8 mouse cellular contexts compared by ENCODE assay signal in the genomic region with DNA sequence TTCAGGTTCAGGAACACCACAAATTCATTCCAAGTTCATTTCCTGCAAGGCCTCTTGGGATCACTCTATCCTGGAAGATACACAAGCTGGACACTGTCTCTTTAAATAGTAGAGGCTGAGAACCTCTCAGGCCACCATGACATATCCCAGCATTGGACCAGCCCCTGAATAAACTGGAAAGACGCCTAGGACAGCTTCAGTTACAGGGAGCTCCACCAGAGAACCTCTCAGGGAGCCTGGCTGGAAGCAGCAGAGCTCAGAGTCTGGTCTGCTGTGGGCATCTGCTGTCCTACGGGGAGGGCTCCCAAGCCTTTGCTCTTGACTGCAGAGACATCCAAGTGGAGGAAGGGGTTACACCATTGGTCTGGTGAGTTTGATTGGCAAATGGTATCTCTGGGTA. TPM values are rescaled to one million over a fixed set of nuclear protein-coding genes. Genes with fewer than 3 reads are reported as not detected.
A peak's percentile ranks its signal among the peaks of the same experiment; 100 is the strongest.
DNase-seq lines count a peak whose midpoint lies in the region; ATAC-seq and TF ChIP-seq lines count a peak whose summit lies in the region.

A gene (plus strand): TSS at position 199 of the 400 bp plus-strand sequence.

- WGBS in forebrain, embryonic 14.5 days: 71% methylated on average over 2 of the region's 2 CpGs
- WGBS in liver, embryonic 11.5 days: 71% methylated on average over 2 of the region's 2 CpGs

- H3K4me1 ChIP-seq in testis, adult 2 months (ENCODE audit: control insufficient read depth, insufficient read depth, low read length): peaks cover 6% of the 10 kb centered on the region; the same call in 1 of the 2 replicates
- peaks cover 13% of the 10 kb centered on the region for H3K4me1 ChIP-seq in forebrain, embryonic 14.5 days (ENCODE audit: control insufficient read depth, insufficient read depth, low read length)
- H3K4me1 ChIP-seq in liver, embryonic 11.5 days (replicated peaks; ENCODE audit: control insufficient read depth, insufficient read depth, low read length): peaks cover 5% of the 10 kb centered on the region; the same call in 1 of the 2 replicates

- peak within 1 kb of the TSS; percentile 59 for H3K27ac ChIP-seq in testis, adult 2 months (ENCODE audit: control insufficient read depth, insufficient read depth, low read depth, low read length)
- H3K27ac ChIP-seq in forebrain, embryonic 14.5 days (ENCODE audit: low read depth, low read length): no peak within 1 kb of the TSS
- no peak within 1 kb of the TSS for H3K27ac ChIP-seq in liver, embryonic 11.5 days (ENCODE audit: low read depth, low read length)

- no peak within 1 kb of the TSS for H3K9ac ChIP-seq in forebrain, embryonic 14.5 days (ENCODE audit: low read length)
- H3K9ac ChIP-seq in liver, embryonic 11.5 days (ENCODE audit: low read depth, low read length): no peak within 1 kb of the TSS

- ATAC-seq in forebrain, embryonic 14.5 days: no peak
- ATAC-seq in liver, embryonic 11.5 days (replicated peaks; ENCODE audit: low FRiP score): no peak
- ATAC-seq in megakaryocyte progenitor cell, adult 5-6 weeks (replicated peaks; ENCODE audit: poor library complexity): no peak

- H3K4me3 ChIP-seq in testis, adult 2 months (ENCODE audit: control insufficient read depth, low read depth, low read length): peak within 1 kb of the TSS; percentile 28; the same call in 1 of the 2 replicates
- H3K4me3 ChIP-seq in forebrain, embryonic 14.5 days (ENCODE audit: low read depth, low read length): no peak within 1 kb of the TSS
- no peak within 1 kb of the TSS for H3K4me3 ChIP-seq in liver, embryonic 11.5 days (ENCODE audit: low read depth, low read length)

- no peak for TF ChIP-seq POLR2A in testis, adult 2 months (IDR thresholded peaks at IDR 0.05; ENCODE audit: control insufficient read depth, low read depth, low read length)

- no peak within 1 kb of the TSS for H3K4me2 ChIP-seq in forebrain, embryonic 14.5 days (ENCODE audit: low read length)
- H3K4me2 ChIP-seq in liver, embryonic 11.5 days: no peak within 1 kb of the TSS

- H3K36me3 ChIP-seq in testis, adult 2 months (ENCODE audit: control insufficient read depth, insufficient read depth, low read length): no peaks in the 10 kb centered on the region
- H3K36me3 ChIP-seq in forebrain, embryonic 14.5 days (ENCODE audit: control insufficient read depth, insufficient read depth, low read length): no peaks in the 10 kb centered on the region
- no peaks in the 10 kb centered on the region for H3K36me3 ChIP-seq in liver, embryonic 11.5 days (ENCODE audit: control insufficient read depth, insufficient read depth, low read length)

- no peak for TF ChIP-seq CTCF in testis, adult 2 months (IDR thresholded peaks at IDR 0.05; ENCODE audit: control insufficient read depth, insufficient read depth, insufficient replicate concordance, low read depth, low read length)

- H3K9me3 ChIP-seq in forebrain, embryonic 14.5 days (replicated peaks; ENCODE audit: control insufficient read depth, low read length): no peaks in the 10 kb centered on the region
- no peaks in the 10 kb centered on the region for H3K9me3 ChIP-seq in liver, embryonic 11.5 days (ENCODE audit: control insufficient read depth, low read length)

- DNase-seq in testis, postnatal 14 days (ENCODE audit: low spot score): no peak
- DNase-seq in forebrain, embryonic 14.5 days (ENCODE audit: low spot score): no peak
- peak; percentile 52 for DNase-seq in heart, postnatal 4 days
- no peak for DNase-seq in liver, embryonic 11.5 days (ENCODE audit: low spot score)
- DNase-seq in spleen, adult 12 weeks (ENCODE audit: low spot score): no peak
- DNase-seq in ovary, postnatal 10 days (ENCODE audit: low spot score): no peak

- H3K27me3 ChIP-seq in testis, adult 2 months (ENCODE audit: control insufficient read depth, insufficient read depth, low read length): no peaks in the 10 kb centered on the region
- peaks cover 38% of the 10 kb centered on the region for H3K27me3 ChIP-seq in forebrain, embryonic 14.5 days (replicated peaks; ENCODE audit: control insufficient read depth, insufficient read depth, low read length)
- peaks cover 55% of the 10 kb centered on the region for H3K27me3 ChIP-seq in liver, embryonic 11.5 days (replicated peaks; ENCODE audit: control insufficient read depth, insufficient read depth, low read length)

RNA-seq across cellular contexts. Expression of the gene that starts here (rescaled TPM):
- 6.5 and 9.2 TPM in 2 replicates for polyA plus RNA-seq in testis, adult 2 months (2012; rRNA removed)
- polyA plus RNA-seq in forebrain, embryonic 14.5 days (2014; fragmentation: Nextera tagmentation; extraction: Ambion mirVana): 26.8 and 34.9 TPM in 2 replicates
- 10 to 100 TPM; 90.1 to 91.4 TPM for total RNA-seq in heart, postnatal 4 days (2021)
- polyA plus RNA-seq in liver, embryonic 11.5 days (2014; fragmentation: Nextera tagmentation; extraction: Ambion mirVana): 74.0 and 80.1 TPM in 2 replicates
- not detected in 2 replicates for total RNA-seq in megakaryocyte progenitor cell, adult 5-6 weeks (2015)
- total RNA-seq in megakaryocyte progenitor cell, adult 5-6 weeks (2017): not detected in 2 replicates

Comparison
In these comparisons a context has a peak if more than half of its experiments do, and no peak if none do; other contexts are left out.
1. RNA of the gene that starts here (total RNA-seq): 90.1 to 91.4 TPM in heart, postnatal 4 days; not detected in megakaryocyte progenitor cell, adult 5-6 weeks; every median in the first group is over 10 times any median in the second.